Mouse (Mus musculus) gastrocnemius, adult 2 months (tissue): ENCODE results near the gene Aars. TPM values are rescaled to one million over a fixed set of nuclear protein-coding genes. Genes with fewer than 3 reads are reported as not detected.
A peak's percentile ranks its signal among the peaks of the same experiment; 100 is the strongest.
"Not testable (repeated sequence)": the region's sequence is repeated elsewhere in the genome, so short reads cannot be mapped to it uniquely, and the experiment has no call there.

Experiments
- DNase-seq: peaks from one replicate; pipeline ENCODE4 v3.0.0; 2022
- H3K27ac ChIP-seq: fragments of 200-600 bp; 2 replicates; pipeline ENCODE4 v1.8.1; 2022; ENCODE audit warnings: mild to moderate bottlenecking
- H3K4me3 ChIP-seq: fragments of 200-600 bp; 2 replicates; pipeline ENCODE4 v1.8.1; 2022; ENCODE audit warnings: mild to moderate bottlenecking, moderate library complexity
- CTCF ChIP-seq: fragments of 200-600 bp; IDR thresholded peaks from 2 replicates; pipeline ENCODE4 v1.8.1; 2022; ENCODE audit warnings: antibody characterized with exemption, mild to moderate bottlenecking, moderate library complexity
- intact Hi-C: fragments of 180-260 bp; cut with DNase I; formaldehyde crosslinking; loops from one replicate; pipeline ENCODE4 v1.15.1; 2025
- microRNA-seq: library from miRNA; unstranded; fragments of <30 nt; microRNA quantifications from one replicate; pipeline ENCODE4 v1.2.0, GENCODE M21; 2021
- total RNA-seq, 2 experiments: library from RNA; stranded (reverse); gene quantifications; 2 replicates each; pipeline ENCODE4 v1.2.3; 2021

Aars gene
- total RNA-seq, 2 experiments from 2014 or later: 50.5 to 54.2 TPM

DNA sequence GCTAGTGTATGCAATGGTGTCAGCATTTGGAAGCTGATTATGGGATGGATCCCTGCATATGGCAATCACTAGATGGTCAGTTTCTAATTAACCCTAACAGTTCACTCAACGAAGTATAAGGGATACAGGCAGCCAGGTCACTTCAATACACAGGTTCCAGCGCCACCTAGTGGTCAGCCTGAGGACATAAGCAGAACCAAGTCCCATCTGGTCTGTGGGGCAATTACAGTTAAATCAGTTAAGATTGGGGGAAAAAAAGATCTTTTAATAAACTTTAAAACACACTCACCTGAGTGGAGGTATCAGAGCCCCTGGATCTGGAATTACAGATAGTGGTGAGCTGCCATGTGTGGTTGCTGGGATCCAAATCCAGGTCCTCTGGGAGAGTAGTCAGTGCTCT lies 57.2 kb downstream of the Aars start:
- peak; percentile 85 for DNase-seq
- peak; percentile 89 for TF ChIP-seq CTCF
- intact Hi-C loops: loop anchor here (5.0 kb wide), 1 partner anchor 33 kb away; the partner anchor contains the start of gene Exosc6
- H3K4me3 ChIP-seq: no peak overlapping the region
- H3K27ac ChIP-seq: peak overlapping the region; percentile 96; the same call in 1 of the 2 replicates

DNA sequence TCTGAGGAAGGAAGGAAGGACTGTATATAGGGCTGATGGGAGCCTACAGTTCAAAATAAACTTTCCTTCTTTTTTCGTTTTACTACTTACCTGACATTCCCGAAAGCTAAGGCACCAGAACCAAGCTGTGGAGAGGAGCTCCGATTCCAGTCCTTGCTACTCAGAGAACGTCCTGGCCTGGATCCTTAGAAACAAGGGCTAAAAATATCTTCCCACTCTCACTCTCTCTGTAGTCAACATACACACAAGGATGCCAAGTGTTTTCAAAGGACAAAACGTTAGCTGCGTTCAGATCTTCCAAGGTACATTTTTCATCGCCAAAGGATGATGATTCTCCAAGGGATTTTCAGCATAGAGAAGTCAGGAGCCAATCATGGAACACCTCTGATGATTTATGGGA lies 58.8 kb downstream of the Aars start:
- H3K27ac ChIP-seq: peak overlapping the region; percentile 96
- TF ChIP-seq CTCF: no peak
- intact Hi-C loops: loop anchor here (5.0 kb wide), 1 partner anchor 34 kb away; the partner anchor contains the start of gene Exosc6
- peak overlapping the region; percentile 42 for H3K4me3 ChIP-seq
- DNase-seq: peak; percentile 37

DNA sequence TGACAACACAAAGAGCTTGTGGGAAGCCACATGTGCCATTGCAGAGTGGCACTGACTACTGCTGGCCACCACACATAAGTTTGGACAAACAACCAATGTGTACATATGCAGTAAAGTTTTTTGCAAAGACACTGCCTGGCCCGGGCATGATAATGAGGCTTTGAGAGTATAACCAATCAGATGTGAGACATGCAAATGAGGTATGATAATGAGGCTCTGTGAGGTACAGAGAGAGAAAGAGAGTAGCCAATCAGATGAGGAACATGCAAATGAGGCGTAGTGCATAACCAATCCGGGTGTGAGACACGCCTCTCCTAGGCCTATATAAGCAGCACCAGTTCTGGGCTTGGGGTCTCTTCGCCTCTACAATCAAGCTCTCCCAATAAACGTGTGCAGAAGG lies 59.4 kb downstream of the Aars start, which contains the start of gene Clec18a:
Gene Clec18a, minus strand, starts transcription at position 101 of the 400 bp plus-strand sequence.
- H3K27ac ChIP-seq: peak within 1 kb of the TSS; percentile 96
- intact Hi-C loops: loop anchor here (5.0 kb wide), 1 partner anchor 35 kb away; the partner anchor contains the start of gene Exosc6
- DNase-seq: not testable (repeated sequence)

DNA sequence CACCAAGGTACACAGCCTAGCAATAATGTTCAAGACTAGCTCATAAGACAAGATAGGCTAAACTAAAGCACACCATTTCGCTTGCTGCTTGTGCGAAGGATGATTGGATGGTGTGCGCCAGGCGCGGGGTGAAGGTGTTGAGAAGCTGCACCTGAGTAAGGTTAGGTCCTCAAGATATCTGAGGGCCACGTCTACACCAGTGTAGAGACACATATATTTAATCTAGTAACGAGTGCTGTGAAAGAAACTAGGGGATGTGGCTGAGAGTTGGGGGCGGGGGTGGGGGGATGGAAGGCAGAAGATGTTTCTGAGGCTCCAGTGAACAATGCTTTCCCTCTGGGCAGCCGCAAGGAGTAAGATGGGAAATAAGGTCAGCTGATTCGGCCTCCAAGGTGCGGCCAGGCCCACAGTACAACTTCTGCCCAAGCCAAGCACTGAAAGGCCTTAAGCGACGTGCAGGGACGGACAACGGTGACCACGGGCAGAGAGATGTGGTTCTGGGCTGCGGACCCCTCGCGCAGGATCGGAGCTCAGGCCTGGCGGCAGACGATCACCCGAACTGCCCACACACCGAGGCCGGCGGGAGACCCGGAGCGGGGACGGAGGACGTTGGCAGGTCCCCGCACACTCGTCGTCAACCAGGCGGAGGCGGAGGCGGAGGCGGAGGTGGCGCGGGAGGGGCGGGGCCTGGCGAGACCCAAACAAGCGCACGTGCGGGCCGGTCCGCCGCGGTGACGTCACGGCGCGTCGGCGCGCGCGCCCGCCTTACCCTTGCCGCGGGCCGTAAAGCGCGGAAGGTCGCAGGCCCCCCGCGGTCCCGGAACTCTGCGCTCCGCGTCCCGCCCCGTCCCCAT lies 61.1 kb downstream of the Aars start, which contains the start of gene Pdpr:
Gene Pdpr, plus strand, starts transcription at position 766 of the 854 bp plus-strand sequence.
- peak within 1 kb of the TSS; percentile 96 for H3K27ac ChIP-seq
- peak; percentile 97 for DNase-seq
- H3K4me3 ChIP-seq: peak within 1 kb of the TSS; percentile 93
- intact Hi-C loops: loop anchor here (5.0 kb wide), 1 partner anchor 37 kb away; the partner anchor contains the start of gene Exosc6
- no peak for TF ChIP-seq CTCF

More for the DNA sequence above, 59.4 kb downstream of the Aars start, which contains the start of gene Clec18a:
- peak within 1 kb of the TSS; percentile 42 for H3K4me3 ChIP-seq

DNA sequence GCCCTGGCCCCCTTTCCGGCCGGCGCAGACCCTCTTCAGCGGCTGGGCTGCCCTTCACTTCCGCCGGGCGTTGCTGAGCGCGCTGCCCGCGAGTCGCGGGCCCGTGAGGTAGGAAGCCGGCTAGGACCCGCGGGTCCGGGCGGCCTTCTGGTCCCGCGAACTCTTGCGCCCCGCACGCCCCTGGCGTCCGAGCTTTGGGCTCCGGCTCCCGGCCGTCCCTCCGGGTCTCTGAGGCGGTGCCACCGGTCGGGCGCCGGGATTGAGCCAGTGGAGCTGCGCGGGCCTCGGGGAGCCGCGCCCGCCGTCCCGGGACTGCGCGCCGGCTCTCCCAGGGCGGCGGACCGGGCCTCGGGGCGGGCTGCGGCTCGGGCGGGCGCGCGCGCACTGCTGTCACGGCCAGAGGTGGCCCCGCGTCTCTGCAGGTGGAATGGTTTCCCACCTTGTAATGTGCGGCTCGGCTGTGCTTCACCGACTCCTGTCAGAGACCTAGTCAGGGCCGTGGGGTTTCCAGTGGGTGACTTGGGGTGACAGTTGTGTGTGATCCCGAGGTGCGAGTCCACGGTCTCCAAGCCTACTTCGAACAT lies 61.9 kb downstream of the Aars start:
- intact Hi-C loops: loop anchor here (5.0 kb wide), 1 partner anchor 38 kb away; the partner anchor contains the start of gene Exosc6
- not testable (repeated sequence) for DNase-seq
- Histone ChIP-seq H3K27ac (peak overlapping the region; percentile 96), H3K4me3 (peak overlapping the region; percentile 93)

Small RNA genes within 50 kb of the gene (microRNA-seq; reads per million reads assigned to microRNA genes)
- gene Gm24103 (not detected), gene Mir3473d (not detected)

Other genes with a start within 250 kb of the Aars start
- 1 to 10 TPM; 5.2 TPM for gene Il34, start 227.2 kb upstream of the Aars start, total RNA-seq
- 10 to 100 TPM; 60.3 to 64.2 TPM for gene Cog4, start 186.5 kb upstream of the Aars start, total RNA-seq
- 10 to 100 TPM; 16.9 to 19.7 TPM for gene Sf3b3, start 186.4 kb upstream of the Aars start, total RNA-seq
- gene Fuk, start 130.7 kb upstream of the Aars start, total RNA-seq: 1 to 10 TPM; 4.4 TPM
- gene St3gal2, start 113.2 kb upstream of the Aars start, total RNA-seq: 10 to 100 TPM; 46.4 to 51.0 TPM
- gene Ddx19a, start 35.3 kb upstream of the Aars start, total RNA-seq: 10 to 100 TPM; 29.4 to 30.2 TPM
- 10 to 100 TPM; 11.4 to 13.0 TPM for gene Ddx19b, start 1.4 kb upstream of the Aars start, total RNA-seq
- gene Exosc6, start 23.2 kb downstream of the Aars start, total RNA-seq: not detected
- gene Clec18a, start 59.3 kb downstream of the Aars start, total RNA-seq: 1 to 10 TPM in 1 of 2 experiments, under 1 TPM in 1; 0.36 to 1.1 TPM
- gene Pdpr, start 61.5 kb downstream of the Aars start, total RNA-seq: 100 to 1,000 TPM; 111 to 130 TPM
- gene Glg1, start 226.1 kb downstream of the Aars start, total RNA-seq: 10 to 100 TPM; 31.1 to 39.6 TPM